Comparison of ENCODE assay signal across 7 mouse cellular contexts in the genomic region with DNA sequence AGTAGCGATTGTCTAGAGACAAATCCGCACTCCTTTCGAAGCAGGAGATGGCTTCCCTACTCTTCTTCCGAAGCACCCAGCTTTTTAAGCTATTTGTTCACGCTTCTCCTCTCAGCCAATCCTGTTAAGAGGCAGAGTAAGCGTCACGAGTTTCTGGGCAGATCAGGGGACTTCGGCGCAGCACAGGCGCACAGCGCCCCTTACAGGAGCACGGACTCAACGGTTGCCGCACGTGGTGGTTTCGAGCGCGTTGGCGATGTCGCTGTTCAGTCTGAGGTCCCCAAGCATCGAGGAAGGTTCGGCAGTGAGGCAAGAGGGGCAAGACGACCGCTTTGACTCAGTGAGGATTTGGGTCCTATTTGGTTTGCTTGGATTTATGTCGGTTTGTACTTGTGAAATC. TPM values are rescaled to one million over a fixed set of nuclear protein-coding genes. Genes with fewer than 3 reads are reported as not detected.
DNase-seq lines count a peak whose midpoint lies in the region; ATAC-seq and TF ChIP-seq lines count a peak whose summit lies in the region.

A gene (plus strand): TSS at position 219 of the 400 bp plus-strand sequence.

- peak; percentile 87 to 91 for DNase-seq in heart, adult 9 months (ENCODE audit: low spot score in 2 of 2)
- DNase-seq in kidney, adult 9 months, result peak; percentile 96
- DNase-seq in spleen, adult 2 months (ENCODE audit: low read depth in 1 of 2, low spot score in 2 of 2), result peak; percentile 91 to 95

- H3K4me1 ChIP-seq in bone marrow, adult 2 months (ENCODE audit: control insufficient read depth, insufficient read depth, low read length), result peaks cover 6% of the 10 kb centered on the region
- peaks cover 35% of the 10 kb centered on the region for H3K4me1 ChIP-seq in embryonic facial prominence, embryonic 15.5 days
- H3K4me1 ChIP-seq in limb, embryonic 13.5 days, result peaks cover 35% of the 10 kb centered on the region
- peaks cover 9% of the 10 kb centered on the region for H3K4me1 ChIP-seq in midbrain, embryonic 16.5 days (ENCODE audit: control insufficient read depth, insufficient read depth, low read length)
- H3K4me1 ChIP-seq in spleen, adult 2 months (ENCODE audit: control insufficient read depth, insufficient read depth, insufficient read length), result peaks cover 9% of the 10 kb centered on the region; the same call in 1 of the 2 replicates

- 2% methylated on average over 25 of the region's 25 CpGs for WGBS in bone marrow, adult 2 months
- WGBS in embryonic facial prominence, embryonic 15.5 days, result 4% methylated on average over 25 of the region's 25 CpGs
- 8% methylated on average over 25 of the region's 25 CpGs for WGBS in limb, embryonic 13.5 days
- 5% methylated on average over 25 of the region's 25 CpGs for WGBS in midbrain, embryonic 16.5 days
- 3% methylated on average over 25 of the region's 25 CpGs for WGBS in spleen, adult 2 months

- H3K9ac ChIP-seq in embryonic facial prominence, embryonic 15.5 days, result no peak within 1 kb of the TSS
- no peak within 1 kb of the TSS for H3K9ac ChIP-seq in limb, embryonic 13.5 days
- 0 out of 2 replicates have a peak within 1 kb of the TSS, but pooled peaks have one; percentile 32 for H3K9ac ChIP-seq in midbrain, embryonic 16.5 days (ENCODE audit: low read depth, low read length)

- no peaks in the 10 kb centered on the region for H3K27me3 ChIP-seq in embryonic facial prominence, embryonic 15.5 days
- no peaks in the 10 kb centered on the region; the same call in 1 of the 2 replicates for H3K27me3 ChIP-seq in limb, embryonic 13.5 days
- H3K27me3 ChIP-seq in midbrain, embryonic 16.5 days (ENCODE audit: control insufficient read depth, insufficient read depth, low read depth, low read length), result no peaks in the 10 kb centered on the region
- no peaks in the 10 kb centered on the region for H3K27me3 ChIP-seq in spleen, adult 2 months (ENCODE audit: control insufficient read depth, insufficient read depth, low read length)

- H3K27ac ChIP-seq in bone marrow, adult 2 months (ENCODE audit: control insufficient read depth, insufficient read depth, low read depth, low read length, poor library complexity), result no peak within 1 kb of the TSS
- H3K27ac ChIP-seq in embryonic facial prominence, embryonic 15.5 days (replicated peaks), result peak within 1 kb of the TSS; percentile 94
- no peak within 1 kb of the TSS for H3K27ac ChIP-seq in limb, embryonic 13.5 days
- no peak within 1 kb of the TSS for H3K27ac ChIP-seq in midbrain, embryonic 16.5 days (ENCODE audit: low read length)
- H3K27ac ChIP-seq in spleen, adult 2 months (ENCODE audit: insufficient read depth, low read length), result no peak within 1 kb of the TSS

- no peaks in the 10 kb centered on the region for H3K36me3 ChIP-seq in embryonic facial prominence, embryonic 15.5 days
- H3K36me3 ChIP-seq in limb, embryonic 13.5 days, result no peaks in the 10 kb centered on the region
- no peaks in the 10 kb centered on the region for H3K36me3 ChIP-seq in midbrain, embryonic 16.5 days (ENCODE audit: control insufficient read depth, insufficient read depth, low read length)
- H3K36me3 ChIP-seq in spleen, adult 2 months (ENCODE audit: control insufficient read depth, insufficient read depth, low read length), result no peaks in the 10 kb centered on the region

- H3K4me2 ChIP-seq in embryonic facial prominence, embryonic 15.5 days (replicated peaks), result peak within 1 kb of the TSS; percentile 56
- peak within 1 kb of the TSS; percentile 60 for H3K4me2 ChIP-seq in limb, embryonic 13.5 days (replicated peaks)
- H3K4me2 ChIP-seq in midbrain, embryonic 16.5 days (ENCODE audit: low read length), result peak within 1 kb of the TSS; percentile 66

- TF ChIP-seq POLR2A in bone marrow, adult 2 months (IDR thresholded peaks at IDR 0.05; ENCODE audit: borderline replicate concordance, control insufficient read depth, low read depth, low read length), result peak; percentile 60; the same call in 1 of the 2 replicates
- no peak for TF ChIP-seq POLR2A in spleen, adult 2 months (IDR thresholded peaks at IDR 0.05; ENCODE audit: low read depth, low read length)

- peak; percentile 50; the same call in 1 of the 2 replicates for ATAC-seq in embryonic facial prominence, embryonic 15.5 days (ENCODE audit: insufficient number of reproducible peaks, low FRiP score, low TSS enrichment, low read depth)
- peak; percentile 38; the same call in 1 of the 2 replicates for ATAC-seq in limb, embryonic 13.5 days (ENCODE audit: low FRiP score, low read depth)
- peak; percentile 63 for ATAC-seq in midbrain, embryonic 16.5 days

- peak; percentile 92 for TF ChIP-seq CTCF in bone marrow, adult 2 months (IDR thresholded peaks at IDR 0.05; ENCODE audit: control insufficient read depth, insufficient read depth, low read length)
- peak; percentile 90 for TF ChIP-seq CTCF in spleen, adult 2 months (IDR thresholded peaks at IDR 0.05; ENCODE audit: extremely low read depth, insufficient read depth, insufficient read length, insufficient replicate concordance)

- no peaks in the 10 kb centered on the region for H3K9me3 ChIP-seq in embryonic facial prominence, embryonic 15.5 days (replicated peaks)
- no peaks in the 10 kb centered on the region for H3K9me3 ChIP-seq in limb, embryonic 13.5 days
- no peaks in the 10 kb centered on the region for H3K9me3 ChIP-seq in midbrain, embryonic 16.5 days (replicated peaks; ENCODE audit: control insufficient read depth, low read length, poor library complexity, severe bottlenecking)

- H3K4me3 ChIP-seq in bone marrow, adult 2 months (replicated peaks; ENCODE audit: control insufficient read depth, low read depth, low read length), result peak within 1 kb of the TSS; percentile 44
- peak within 1 kb of the TSS; percentile 24 for H3K4me3 ChIP-seq in embryonic facial prominence, embryonic 15.5 days (replicated peaks)
- peak within 1 kb of the TSS; percentile 30 for H3K4me3 ChIP-seq in limb, embryonic 13.5 days
- peak within 1 kb of the TSS; percentile 15; the same call in 1 of the 2 replicates for H3K4me3 ChIP-seq in midbrain, embryonic 16.5 days (ENCODE audit: low read depth, low read length)
- H3K4me3 ChIP-seq in spleen, adult 2 months (ENCODE audit: extremely low read depth, insufficient read depth, insufficient read length), result 0 out of 2 replicates have a peak within 1 kb of the TSS, but pooled peaks have one; percentile 1

RNA-seq across cellular contexts. Expression of the gene that starts here (rescaled TPM):
- not detected in 2 replicates for polyA plus RNA-seq in bone marrow, adult 2 months (2011; ENCODE audit: insufficient read depth, insufficient read length, low replicate concordance, missing spikeins)
- 0.46 and 0.71 TPM in 2 replicates for polyA plus RNA-seq in embryonic facial prominence, embryonic 15.5 days (2015; fragmentation: Nextera tagmentation; extraction: Ambion mirVana)
- 0.34 and 0.43 TPM in 2 replicates for polyA plus RNA-seq in limb, embryonic 13.5 days (2015; fragmentation: Nextera tagmentation; extraction: Ambion mirVana)
- 0.05 and 0.21 TPM in 2 replicates for polyA plus RNA-seq in midbrain, embryonic 16.5 days (2015; fragmentation: Nextera tagmentation; extraction: Ambion mirVana)
- polyA plus RNA-seq in spleen, adult 2 months (2012; rRNA removed), result 0.11 and 0.14 TPM in 2 replicates

Comparison
In these comparisons a context has a peak if more than half of its experiments do, and no peak if none do; other contexts are left out.
1. Peak in ATAC-seq, H3K4me3 ChIP-seq, H3K27ac ChIP-seq and H3K4me2 ChIP-seq in embryonic facial prominence, embryonic 15.5 days; RNA of the gene not detected or under 1 TPM.
2. Peak in ATAC-seq, H3K4me3 ChIP-seq and H3K4me2 ChIP-seq in limb, embryonic 13.5 days; RNA of the gene not detected or under 1 TPM.
3. Peak in ATAC-seq, H3K4me3 ChIP-seq, H3K9ac ChIP-seq and H3K4me2 ChIP-seq in midbrain, embryonic 16.5 days; RNA of the gene not detected or under 1 TPM.
4. Peak in DNase-seq and H3K4me3 ChIP-seq in spleen, adult 2 months; RNA of the gene not detected or under 1 TPM.